Mouse (Mus musculus) MEL (cell line): ENCODE measurements at regions not wholly inside any gene's neighbourhood (a gene's known extent, or its start where the extent isn't known, plus 50 kb on each side); places are given as distances from the start of the nearest gene placed in this dataset.

Experiments used
- DNase-seq: peaks from one replicate; pipeline ENCODE4 v3.0.0; 2011; ENCODE audit warnings: low read depth, low spot score
- H3K27ac ChIP-seq: 2 replicates; pipeline ENCODE4 v1.5.1; 2012; ENCODE audit warnings: low read depth, mild to moderate bottlenecking, control low read depth, low read length, moderate library complexity; ENCODE audit not compliant: control insufficient read depth
- H3K27me3 ChIP-seq, 2 experiments: fragments of 150-350 bp in 1 of 2; sonication (generic) in 1 of 2; 2 replicates each; pipeline ENCODE4 v1.6.1; 2012; ENCODE audit warnings: low read length in 2 of 2, mild to moderate bottlenecking in 2 of 2, improper control_type of control experiment in 1 of 2, moderate library complexity in 1 of 2; ENCODE audit not compliant: insufficient read depth in 2 of 2, control insufficient read depth in 1 of 2
- H3K36me3 ChIP-seq, 2 experiments: 2 replicates each; pipeline ENCODE4 v1.6.1; 2012 to 2014; ENCODE audit warnings: low read length in 2 of 2, improper control_type of control experiment in 1 of 2, inconsistent platforms in 1 of 2, mild to moderate bottlenecking in 1 of 2; ENCODE audit not compliant: insufficient read depth in 2 of 2, control insufficient read depth in 1 of 2
- H3K4me1 ChIP-seq, 2 experiments: fragments of 150-350 bp in 1 of 2; sonication (generic) in 1 of 2; 2 replicates each; pipeline ENCODE4 v1.6.1; 2012; ENCODE audit warnings: low read length in 2 of 2, improper control_type of control experiment in 1 of 2, mild to moderate bottlenecking in 1 of 2; ENCODE audit not compliant: insufficient read depth in 2 of 2, control insufficient read depth in 1 of 2
- H3K4me3 ChIP-seq, 2 experiments: fragments of 150-350 bp in 1 of 2; sonication (generic) in 1 of 2; 2 replicates each; pipeline ENCODE4 v1.5.1; 2012; ENCODE audit warnings: low read depth in 2 of 2, low read length in 2 of 2, mild to moderate bottlenecking in 2 of 2, moderate library complexity in 2 of 2, control low read depth in 1 of 2, improper control_type of control experiment in 1 of 2; ENCODE audit not compliant: control insufficient read depth in 1 of 2, insufficient read depth in 1 of 2
- H3K79me2 ChIP-seq: 2 replicates; pipeline ENCODE4 v1.6.1; 2012; ENCODE audit warnings: mild to moderate bottlenecking, low read length, moderate library complexity; ENCODE audit not compliant: control insufficient read depth, poor library complexity, insufficient read depth
- H3K9ac ChIP-seq: 2 replicates; pipeline ENCODE4 v1.6.1; 2012; ENCODE audit warnings: low read depth, mild to moderate bottlenecking, control low read depth, low read length, moderate library complexity; ENCODE audit not compliant: control insufficient read depth, poor library complexity, severe bottlenecking
- H3K9me3 ChIP-seq: fragments of 150-350 bp; sonication (generic); replicated peaks from 2 replicates; pipeline ENCODE4 v1.6.1; 2012; ENCODE audit warnings: mild to moderate bottlenecking, low read length, improper control_type of control experiment, moderate library complexity; ENCODE audit not compliant: insufficient read depth
- GABPA ChIP-seq: IDR thresholded peaks from 2 replicates; pipeline ENCODE4 v1.6.1; 2012; ENCODE audit warnings: low read depth, mild to moderate bottlenecking, inconsistent platforms, low read length, improper control_type of control experiment, moderate library complexity
- GATA1 ChIP-seq: IDR thresholded peaks from 2 replicates; pipeline ENCODE4 v1.6.1; 2011; ENCODE audit warnings: low read depth, low read length, improper control_type of control experiment
- KAT2A ChIP-seq: conservative IDR thresholded peaks from 2 replicates; pipeline ENCODE4 v1.6.1; 2012; ENCODE audit warnings: low read depth, low read length, improper control_type of control experiment, inconsistent platforms
- MAX ChIP-seq: IDR thresholded peaks from 2 replicates; pipeline ENCODE4 v1.6.1; 2011; ENCODE audit warnings: low read length, improper control_type of control experiment
- MAZ ChIP-seq: IDR thresholded peaks from 2 replicates; pipeline ENCODE4 v1.6.1; 2012; ENCODE audit warnings: low read depth, mild to moderate bottlenecking, inconsistent platforms, low read length, improper control_type of control experiment
- MYC ChIP-seq: IDR thresholded peaks from 2 replicates; pipeline ENCODE4 v1.6.1; 2011; ENCODE audit warnings: low read depth, mild to moderate bottlenecking, low read length, improper control_type of control experiment, moderate library complexity
- POLR2A ChIP-seq, 2 experiments: IDR thresholded peaks; 2 replicates each; pipeline ENCODE4 v1.6.1; 2011 to 2012; ENCODE audit warnings: low read length in 2 of 2, mild to moderate bottlenecking in 2 of 2, control low read depth in 1 of 2, improper control_type of control experiment in 1 of 2, low read depth in 1 of 2, moderate library complexity in 1 of 2; ENCODE audit not compliant: control insufficient read depth in 1 of 2, insufficient read depth in 1 of 2, poor library complexity in 1 of 2
- POLR2AphosphoS5 ChIP-seq: IDR thresholded peaks from 2 replicates; pipeline ENCODE4 v1.6.1; 2012; ENCODE audit warnings: low read depth, borderline replicate concordance, mild to moderate bottlenecking, inconsistent platforms, low read length, moderate library complexity, mixed read lengths
- RCOR1 ChIP-seq: IDR thresholded peaks from 2 replicates; pipeline ENCODE4 v1.6.1; 2012; ENCODE audit warnings: low read depth, mild to moderate bottlenecking, inconsistent platforms, low read length, improper control_type of control experiment
- SIN3A ChIP-seq: IDR thresholded peaks from 2 replicates; pipeline ENCODE4 v1.6.1; 2012; ENCODE audit warnings: low read length, improper control_type of control experiment, inconsistent platforms
- SMC3 ChIP-seq: IDR thresholded peaks from 2 replicates; pipeline ENCODE4 v1.6.1; 2011; ENCODE audit warnings: low read depth, low read length, improper control_type of control experiment
- TAL1 ChIP-seq: IDR thresholded peaks from 2 replicates; pipeline ENCODE4 v1.6.1; 2012; ENCODE audit warnings: mild to moderate bottlenecking, inconsistent platforms, low read length, moderate library complexity, mixed read lengths
- USF2 ChIP-seq, 2 experiments: IDR thresholded peaks; 2 replicates each; pipeline ENCODE4 v1.6.1; 2011 to 2012; ENCODE audit warnings: improper control_type of control experiment in 2 of 2, low read length in 2 of 2, borderline replicate concordance in 1 of 2, inconsistent platforms in 1 of 2, low read depth in 1 of 2, mild to moderate bottlenecking in 1 of 2; ENCODE audit not compliant: insufficient read depth in 1 of 2

- H3K27me3 ChIP-seq = no peaks in the 10 kb centered on the region
These were observed 1228.5 kb upstream of the Tenm2 start for GRCm38 (mm10) chr11:38464239-38464596.

GRCm38 (mm10) chr11:38463568-38464238 lies 1227.9 kb upstream of the Tenm2 start:
- Histone ChIP-seq H3K9me3 (no peaks in the 10 kb centered on the region), H3K9ac (no peak overlapping the region), H3K4me1 (no peaks in the 10 kb centered on the region), H3K27me3 (no peaks in the 10 kb centered on the region), H3K79me2 (no peaks in the 10 kb centered on the region), H3K36me3 (no peaks in the 10 kb centered on the region), H3K4me3 (no peak overlapping the region), H3K27ac (no peak overlapping the region)
- no peak for TF ChIP-seq POLR2A (IDR thresholded peaks at IDR 0.05; ENCODE audit: control insufficient read depth in 1 of 2, insufficient read depth in 1 of 2, low read depth in 1 of 2, low read length in 2 of 2, poor library complexity in 1 of 2)
- TF ChIP-seq USF2 (IDR thresholded peaks at IDR 0.05; ENCODE audit: borderline replicate concordance in 1 of 2, insufficient read depth in 1 of 2, low read depth in 1 of 2, low read length in 2 of 2) = no peak
- no peak for TF ChIP-seq GABPA
- no peak for DNase-seq

More at GRCm38 (mm10) chr11:38464239-38464596, 1228.5 kb upstream of the Tenm2 start:
- TF ChIP-seq SMC3 (no peak), MAZ (no peak), TAL1 (no peak), POLR2AphosphoS5 (no peak), KAT2A (no peak)
- Histone ChIP-seq H3K36me3 (no peaks in the 10 kb centered on the region), H3K9ac (no peak overlapping the region), H3K79me2 (no peaks in the 10 kb centered on the region), H3K4me3 (no peak overlapping the region), H3K4me1 (no peaks in the 10 kb centered on the region), H3K9me3 (no peaks in the 10 kb centered on the region), H3K27ac (no peak overlapping the region)
- no peak for DNase-seq

GRCm38 (mm10) chr11:38443291-38443690 lies 1207.5 kb upstream of the Tenm2 start:
- Histone ChIP-seq H3K9me3 (no peaks in the 10 kb centered on the region), H3K4me1 (no peaks in the 10 kb centered on the region), H3K36me3 (no peaks in the 10 kb centered on the region), H3K27me3 (no peaks in the 10 kb centered on the region), H3K9ac (no peak overlapping the region), H3K79me2 (no peaks in the 10 kb centered on the region), H3K4me3 (no peak overlapping the region)
- no peak for DNase-seq
- no peak for TF ChIP-seq MAX
- no peak for TF ChIP-seq GATA1
- TF ChIP-seq SIN3A = no peak
- no peak for TF ChIP-seq MYC
- TF ChIP-seq TAL1 = no peak
- no peak for TF ChIP-seq RCOR1
- TF ChIP-seq, all 39 proteins: peak for 0
- H3K27ac ChIP-seq = no peak overlapping the region
